Mouse (Mus musculus) myocyte (in vitro differentiated cells): ENCODE results near the gene Alx3. TPM values are rescaled to one million over a fixed set of nuclear protein-coding genes. Genes with fewer than 3 reads are reported as not detected.

Source experiments
- H3K27me3 ChIP-seq: one replicate; pipeline ENCODE4 v1.6.1; 2011; ENCODE audit not compliant: control insufficient read depth, insufficient read depth, insufficient read length
- H3K36me3 ChIP-seq: one replicate; pipeline ENCODE4 v1.6.1; 2011; ENCODE audit not compliant: control insufficient read depth, insufficient read depth
- H3K4me2 ChIP-seq: one replicate; pipeline ENCODE4 v1.6.1; 2011; ENCODE audit warnings: low read depth, control low read depth
- H3K4me3 ChIP-seq: one replicate; pipeline ENCODE4 v1.5.1; 2011; ENCODE audit warnings: mild to moderate bottlenecking, control low read depth, moderate library complexity
- H3K79me2 ChIP-seq: one replicate; pipeline ENCODE4 v1.6.1; 2011; ENCODE audit not compliant: control insufficient read depth, insufficient read depth
- H3ac ChIP-seq: one replicate; pipeline ENCODE4 v1.6.1; 2011; ENCODE audit not compliant: control insufficient read depth, insufficient read length
- CEBPB ChIP-seq: IDR thresholded peaks from 2 replicates; pipeline ENCODE4 v1.6.1; 2011; ENCODE audit warnings: mild to moderate bottlenecking, moderate library complexity; ENCODE audit not compliant: poor library complexity, insufficient read depth, severe bottlenecking
- E2F4 ChIP-seq: IDR thresholded peaks from one replicate; pipeline ENCODE4 v1.6.1; 2011; ENCODE audit warnings: mild to moderate bottlenecking, control low read depth, moderate library complexity; ENCODE audit not compliant: insufficient read depth
- MAX ChIP-seq: IDR thresholded peaks from one replicate; pipeline ENCODE4 v1.6.1; 2011; ENCODE audit warnings: low read depth, mild to moderate bottlenecking, control low read depth
- MYOD1 ChIP-seq, 3 experiments: IDR thresholded peaks; one replicate each; pipeline ENCODE4 v1.6.1; 2011; ENCODE audit warnings: control low read depth in 2 of 3, low read depth in 2 of 3, mild to moderate bottlenecking in 2 of 3, moderate library complexity in 1 of 3; ENCODE audit not compliant: insufficient read length in 2 of 3, control insufficient read depth in 1 of 3
- MYOG ChIP-seq, 3 experiments: IDR thresholded peaks; one replicate each; pipeline ENCODE4 v1.6.1; 2011; ENCODE audit warnings: control low read depth in 2 of 3, low read depth in 2 of 3, mild to moderate bottlenecking in 2 of 3; ENCODE audit not compliant: insufficient read length in 2 of 3, control insufficient read depth in 1 of 3, insufficient read depth in 1 of 3
- POLR2A ChIP-seq: IDR thresholded peaks from one replicate; pipeline ENCODE4 v1.6.1; 2011; ENCODE audit warnings: low read depth, mild to moderate bottlenecking, control low read depth, moderate library complexity; ENCODE audit not compliant: insufficient read length
- POLR2AphosphoS2 ChIP-seq: IDR thresholded peaks from one replicate; pipeline ENCODE4 v1.6.1; 2011; ENCODE audit warnings: low read depth, control low read depth; ENCODE audit not compliant: insufficient read length
- REST ChIP-seq: IDR thresholded peaks from one replicate; pipeline ENCODE4 v1.6.1; 2011; ENCODE audit warnings: mild to moderate bottlenecking, control low read depth, moderate library complexity; ENCODE audit not compliant: insufficient read depth, insufficient read length
- SRF ChIP-seq: IDR thresholded peaks from one replicate; pipeline ENCODE4 v1.6.1; 2011; ENCODE audit warnings: low read depth; ENCODE audit not compliant: control insufficient read depth, insufficient read length
- TCF12 ChIP-seq: IDR thresholded peaks from one replicate; pipeline ENCODE4 v1.6.1; 2011; ENCODE audit warnings: mild to moderate bottlenecking, control low read depth; ENCODE audit not compliant: poor library complexity, insufficient read depth, severe bottlenecking
- TCF3 ChIP-seq: IDR thresholded peaks from one replicate; pipeline ENCODE4 v1.6.1; 2011; ENCODE audit warnings: low read depth, control low read depth; ENCODE audit not compliant: insufficient read length
- USF1 ChIP-seq: IDR thresholded peaks from one replicate; pipeline ENCODE4 v1.6.1; 2011; ENCODE audit warnings: low read depth, mild to moderate bottlenecking, control low read depth, moderate library complexity
- polyA plus RNA-seq: library from polyadenylated mRNA; unstranded; fragments of >200 nt; fragmentation: generic; extraction: Trizol; gene quantifications from one replicate; pipeline ENCODE4 v1.2.1, GENCODE M21; 2012; ENCODE audit warnings: missing spikeins

Alx3 gene
- polyA plus RNA-seq, 1 experiment: not detected

DNA sequence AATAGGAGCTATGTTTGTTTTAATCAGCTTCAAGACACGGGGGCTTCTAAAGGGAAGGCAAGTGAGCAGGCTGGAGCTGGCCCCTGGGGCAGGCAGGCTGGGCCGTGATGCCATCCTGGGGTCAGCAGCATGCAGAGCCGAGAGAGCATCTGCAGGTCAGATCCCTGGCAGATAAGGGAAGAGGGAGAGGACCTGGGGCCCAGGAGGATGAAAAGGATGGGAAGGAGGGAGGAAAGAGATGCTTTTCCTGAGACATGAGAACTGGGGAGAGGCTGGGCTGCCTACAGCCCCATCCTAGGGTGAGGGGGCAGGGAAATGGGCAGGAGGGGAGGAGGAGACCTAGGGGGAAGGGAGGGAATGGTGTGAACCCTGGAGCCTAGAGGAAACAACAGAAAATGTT is 29.5 kb upstream of the Alx3 start:
- H3K4me3 ChIP-seq: no peak overlapping the region
- H3K4me2 ChIP-seq: no peak overlapping the region
- no peaks in the 10 kb centered on the region for H3K36me3 ChIP-seq
- H3K79me2 ChIP-seq: no peaks in the 10 kb centered on the region
- no peak overlapping the region for H3ac ChIP-seq
- TF ChIP-seq TCF3 (no peak), TCF12 (no peak), E2F4 (no peak), MYOD1 (IDR thresholded peaks at IDR 0.05; ENCODE audit: control insufficient read depth in 1 of 3, insufficient read length in 2 of 3, low read depth in 2 of 3) (no peak)
- H3K27me3 ChIP-seq: peaks cover 5% of the 10 kb centered on the region

DNA sequence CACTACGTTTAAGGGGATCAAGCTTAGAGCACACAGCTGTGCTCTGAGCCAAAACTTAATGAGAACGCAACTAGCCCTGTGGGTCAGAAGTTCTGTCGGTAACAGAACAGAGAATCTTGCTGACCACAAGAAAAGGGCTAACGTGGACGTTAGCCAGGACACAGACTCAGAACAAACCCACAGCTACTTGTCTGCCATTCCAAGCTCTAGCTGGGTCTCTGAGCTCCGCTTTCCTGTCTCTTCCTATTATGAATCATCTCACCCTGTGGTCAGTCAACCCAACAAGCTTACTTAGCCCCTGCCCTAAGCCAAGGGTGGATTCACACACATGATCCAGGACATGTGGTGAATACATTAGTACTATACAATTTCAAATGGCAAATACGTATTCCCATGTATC is 27.1 kb upstream of the Alx3 start:
- H3ac ChIP-seq: no peak overlapping the region
- no peaks in the 10 kb centered on the region for H3K79me2 ChIP-seq
- peak overlapping the region; percentile 37 for H3K4me2 ChIP-seq
- H3K36me3 ChIP-seq: no peaks in the 10 kb centered on the region
- no peak overlapping the region for H3K4me3 ChIP-seq
- peaks cover 7% of the 10 kb centered on the region for H3K27me3 ChIP-seq
- TF ChIP-seq POLR2A (no peak), MYOD1 (IDR thresholded peaks at IDR 0.05; ENCODE audit: control insufficient read depth in 1 of 3, insufficient read length in 2 of 3, low read depth in 2 of 3) (no peak), CEBPB (no peak), E2F4 (no peak), TCF12 (no peak), MYOG (IDR thresholded peaks at IDR 0.05; ENCODE audit: control insufficient read depth in 1 of 3, insufficient read depth in 1 of 3, insufficient read length in 2 of 3, low read depth in 2 of 3) (no peak), MAX (no peak), USF1 (no peak), POLR2AphosphoS2 (no peak), REST (no peak), TCF3 (no peak), SRF (no peak)

DNA sequence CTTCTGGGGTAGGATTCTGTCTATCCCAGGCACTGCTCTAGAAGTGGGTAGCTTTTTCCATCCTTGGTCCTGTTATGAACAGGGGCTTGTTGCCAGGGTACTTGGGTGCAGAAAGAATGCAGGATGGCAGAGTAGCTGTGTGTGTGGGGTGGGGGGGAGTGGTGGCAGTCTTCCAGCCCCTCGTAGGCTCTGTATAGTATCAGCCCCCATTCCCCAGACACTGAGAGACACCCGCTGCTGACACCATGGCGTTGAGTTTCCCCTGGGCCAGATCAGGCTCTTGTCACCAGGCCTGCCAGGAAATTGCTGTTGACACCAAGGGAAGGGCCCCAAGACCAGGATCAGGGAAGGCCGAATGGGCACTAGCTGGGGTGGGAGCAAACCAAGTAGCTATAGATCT is 26.1 kb upstream of the Alx3 start:
- Histone ChIP-seq H3K36me3 (no peaks in the 10 kb centered on the region), H3K4me2 (no peak overlapping the region), H3K79me2 (no peaks in the 10 kb centered on the region), H3K4me3 (no peak overlapping the region), H3K27me3 (peaks cover 13% of the 10 kb centered on the region), H3ac (no peak overlapping the region)
- no peak for TF ChIP-seq REST
- no peak for TF ChIP-seq CEBPB
- TF ChIP-seq SRF: no peak
- TF ChIP-seq USF1: no peak
- no peak for TF ChIP-seq POLR2AphosphoS2
- no peak for TF ChIP-seq MYOG (IDR thresholded peaks at IDR 0.05; ENCODE audit: control insufficient read depth in 1 of 3, insufficient read depth in 1 of 3, insufficient read length in 2 of 3, low read depth in 2 of 3)
- TF ChIP-seq MAX: no peak
- no peak for TF ChIP-seq TCF12
- no peak for TF ChIP-seq POLR2A
- TF ChIP-seq MYOD1 (IDR thresholded peaks at IDR 0.05; ENCODE audit: control insufficient read depth in 1 of 3, insufficient read length in 2 of 3, low read depth in 2 of 3): no peak
- TF ChIP-seq E2F4: no peak
- no peak for TF ChIP-seq TCF3

DNA sequence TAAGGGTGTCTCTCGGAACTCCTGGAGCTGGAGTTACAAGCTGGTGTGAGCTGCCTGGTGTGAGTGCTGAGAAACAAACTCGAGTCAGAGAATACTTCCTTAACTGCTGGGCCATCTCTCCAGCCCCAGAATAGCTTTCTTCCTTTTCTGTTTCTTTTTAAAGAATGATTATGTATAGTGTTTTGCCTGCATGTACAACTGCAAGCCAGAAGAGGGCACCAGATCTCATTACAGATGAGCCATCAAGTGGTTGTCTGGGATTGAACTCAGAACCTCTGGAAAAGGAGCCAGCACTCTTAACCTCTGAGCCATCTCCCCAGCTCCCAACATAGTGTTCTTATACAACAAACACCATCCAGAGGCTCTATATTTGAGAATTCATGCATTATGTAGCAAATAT is 23.6 kb upstream of the Alx3 start:
- H3K79me2 ChIP-seq: no peaks in the 10 kb centered on the region
- no peak for TF ChIP-seq REST
- no peak for TF ChIP-seq MAX
- no peak for TF ChIP-seq USF1
- TF ChIP-seq POLR2AphosphoS2: no peak
- TF ChIP-seq POLR2A: no peak
- no peak for TF ChIP-seq MYOG (IDR thresholded peaks at IDR 0.05; ENCODE audit: control insufficient read depth in 1 of 3, insufficient read depth in 1 of 3, insufficient read length in 2 of 3, low read depth in 2 of 3)
- TF ChIP-seq MYOD1 (IDR thresholded peaks at IDR 0.05; ENCODE audit: control insufficient read depth in 1 of 3, insufficient read length in 2 of 3, low read depth in 2 of 3): no peak
- TF ChIP-seq SRF: no peak
- H3K4me2 ChIP-seq: no peak overlapping the region
- H3K36me3 ChIP-seq: no peaks in the 10 kb centered on the region
- no peak overlapping the region for H3ac ChIP-seq
- H3K27me3 ChIP-seq: peaks cover 8% of the 10 kb centered on the region
- H3K4me3 ChIP-seq: no peak overlapping the region

DNA sequence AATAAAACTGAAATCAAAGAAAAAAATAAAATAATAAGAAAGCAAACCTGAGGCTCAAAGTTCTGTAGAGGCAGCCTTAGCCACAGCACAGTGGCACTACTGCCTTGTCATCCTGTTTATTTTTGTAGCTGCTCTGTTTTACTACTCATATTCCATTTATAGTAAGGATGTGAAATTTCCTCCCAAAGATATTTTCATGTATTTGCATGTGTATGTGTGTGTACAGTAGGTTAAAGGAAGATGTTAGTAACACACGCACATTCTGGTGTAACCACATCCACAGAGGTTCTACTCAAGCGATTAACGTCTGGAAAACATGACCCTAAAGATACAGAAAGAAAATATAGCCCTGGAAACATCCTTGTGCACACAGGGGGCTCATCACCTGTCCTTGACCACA is 18.0 kb upstream of the Alx3 start:
- Histone ChIP-seq H3K36me3 (no peaks in the 10 kb centered on the region), H3ac (no peak overlapping the region), H3K4me2 (no peak overlapping the region), H3K79me2 (no peaks in the 10 kb centered on the region), H3K27me3 (peaks cover 48% of the 10 kb centered on the region), H3K4me3 (no peak overlapping the region)
- TF ChIP-seq POLR2AphosphoS2 (no peak), TCF12 (no peak), CEBPB (no peak), POLR2A (no peak), USF1 (no peak), MYOG (IDR thresholded peaks at IDR 0.05; ENCODE audit: control insufficient read depth in 1 of 3, insufficient read depth in 1 of 3, insufficient read length in 2 of 3, low read depth in 2 of 3) (no peak), MAX (no peak), REST (no peak), MYOD1 (IDR thresholded peaks at IDR 0.05; ENCODE audit: control insufficient read depth in 1 of 3, insufficient read length in 2 of 3, low read depth in 2 of 3) (no peak), E2F4 (no peak), TCF3 (no peak), SRF (no peak)
